Comparison of ENCODE assay signal across 8 mouse cellular contexts in genomic region chr13:62652681-62653368, GRCm38 (mm10). TPM values are rescaled to one million over a fixed set of nuclear protein-coding genes. Genes with fewer than 3 reads are reported as not detected.
DNase-seq lines count a peak whose midpoint lies in the region; ATAC-seq and TF ChIP-seq lines count a peak whose summit lies in the region.
"Not testable (repeated sequence)": the region's sequence is repeated elsewhere in the genome, so short reads cannot be mapped to it uniquely, and the experiment has no call there.

No protein-coding gene starts in this region.

- H3K36me3 ChIP-seq in hindbrain, postnatal 0 days (ENCODE audit: insufficient read depth, low read length), result not testable (repeated sequence)

- not testable (repeated sequence) for TF ChIP-seq CTCF in gastrocnemius, adult 2 months (IDR thresholded peaks at IDR 0.05); hindbrain, postnatal 0 days (IDR thresholded peaks at IDR 0.05; ENCODE audit: low read depth)

- peak overlapping the region; percentile 54 for H3K4me2 ChIP-seq in hindbrain, postnatal 0 days (ENCODE audit: low read depth, low read length)

- peak overlapping the region; percentile 83 for H3K4me3 ChIP-seq in gastrocnemius, adult 2 months
- peak overlapping the region; percentile 53 for H3K4me3 ChIP-seq in hindbrain, postnatal 0 days (ENCODE audit: low read length)

- peak; percentile 52 for DNase-seq in WW6 (ENCODE audit: low read depth, low spot score)
- peak; percentile 46 to 60 for DNase-seq in cerebellum, postnatal 36 days
- peak; percentile 64 for DNase-seq in gastrocnemius, adult 2 months
- peak; percentile 84 for DNase-seq in hindbrain, postnatal 0 days (ENCODE audit: low spot score)
- peak; percentile 53 to 61 for DNase-seq in left cerebral cortex, adult 18-20 months (ENCODE audit: low spot score in 2 of 2)
- peak; percentile 62 to 79 for DNase-seq in lung, postnatal 4 days
- DNase-seq in retina, postnatal 1 day, result peak; percentile 93
- peak; percentile 44 to 53 for DNase-seq in urinary bladder, adult 18-20 months (ENCODE audit: low spot score in 2 of 2)

- intact Hi-C loops in gastrocnemius, adult 2 months (cut with DNase I), result not testable (repeated sequence)

- ATAC-seq in hindbrain, postnatal 0 days, result peak; percentile 100

- H3K27ac ChIP-seq in gastrocnemius, adult 2 months, result peak overlapping the region; percentile 74
- 0 out of 2 replicates have a peak overlapping the region, but pooled peaks have one; percentile 41 for H3K27ac ChIP-seq in hindbrain, postnatal 0 days

- H3K9me3 ChIP-seq in hindbrain, postnatal 0 days (ENCODE audit: low read length), result not testable (repeated sequence)

- under 1% methylated on average over 16 of the region's 16 CpGs for WGBS in hindbrain, postnatal 0 days

- H3K27me3 ChIP-seq in hindbrain, postnatal 0 days (ENCODE audit: insufficient read depth, low read length), result not testable (repeated sequence)

- H3K9ac ChIP-seq in hindbrain, postnatal 0 days (replicated peaks; ENCODE audit: low read length), result peak overlapping the region; percentile 31; the same call in 1 of the 2 replicates

- H3K4me1 ChIP-seq in hindbrain, postnatal 0 days (ENCODE audit: insufficient read depth, low read length), result not testable (repeated sequence)

RNA-seq across cellular contexts. Expression of gene 6720489N17Rik, which starts 28.8 kb away (rescaled TPM):
- under 1 TPM; 0.61 to 0.82 TPM for total RNA-seq in gastrocnemius, adult 2 months (2021)
- 1.3 and 4.3 TPM in 2 replicates for total RNA-seq in hindbrain, postnatal 0 days (2014; rRNA removed)
- polyA plus RNA-seq in hindbrain, postnatal 0 days (2015; fragmentation: Nextera tagmentation; extraction: Ambion mirVana), result 4.6 and 5.5 TPM in 2 replicates
- 1 to 10 TPM; 2.9 to 4.7 TPM for total RNA-seq in left cerebral cortex, adult 18-20 months (2021)

Comparison
In these comparisons a context has a peak if more than half of its experiments do, and no peak if none do; other contexts are left out.
1. Peak in every context shown above with its lines: DNase-seq, ATAC-seq, H3K4me3 ChIP-seq and H3K27ac ChIP-seq.